Mouse (Mus musculus) intestine, embryonic 14.5 days (tissue): ENCODE measurements around the gene Polr1a. TPM values are rescaled to one million over a fixed set of nuclear protein-coding genes. Genes with fewer than 3 reads are reported as not detected.

Experiments
- ATAC-seq: fragments of 200-750 bp; cut with Nextera tagmentation; replicated peaks from 2 replicates; pipeline ENCODE4 v1.8.0; 2017; ENCODE audit warnings: low read depth, moderate number of reproducible peaks, moderate TSS enrichment, moderate library complexity; ENCODE audit not compliant: low FRiP score, low TSS enrichment
- DNase-seq: peaks from one replicate; pipeline ENCODE4 v3.0.0-alpha.2; 2018; ENCODE audit warnings: low spot score
- H3K27ac ChIP-seq: fragments of 300-500 bp; sonication (generic); 2 replicates; pipeline ENCODE4 v1.5.1; 2014; ENCODE audit warnings: low read depth, mild to moderate bottlenecking, control low read depth
- H3K27me3 ChIP-seq: fragments of 300-500 bp; sonication (generic); replicated peaks from 2 replicates; pipeline ENCODE4 v1.6.1; 2014; ENCODE audit warnings: low read length, control low read depth; ENCODE audit not compliant: control insufficient read depth, insufficient read depth
- H3K36me3 ChIP-seq: fragments of 300-500 bp; sonication (generic); 2 replicates; pipeline ENCODE4 v1.6.1; 2014; ENCODE audit warnings: low read length, control low read depth; ENCODE audit not compliant: control insufficient read depth, insufficient read depth
- H3K4me1 ChIP-seq: fragments of 300-500 bp; sonication (generic); replicated peaks from 2 replicates; pipeline ENCODE4 v1.6.1; 2014; ENCODE audit warnings: low read length, control low read depth, mixed read lengths; ENCODE audit not compliant: control insufficient read depth, insufficient read depth
- H3K4me2 ChIP-seq: fragments of 300-500 bp; sonication (generic); 2 replicates; pipeline ENCODE4 v1.6.1; 2014; ENCODE audit warnings: low read length
- H3K4me3 ChIP-seq: fragments of 300-500 bp; sonication (generic); 2 replicates; pipeline ENCODE4 v1.5.1; 2014; ENCODE audit warnings: low read depth, low read length, control low read depth, mixed read lengths
- H3K9ac ChIP-seq: fragments of 300-500 bp; sonication (generic); 2 replicates; pipeline ENCODE4 v1.6.1; 2014; ENCODE audit warnings: mild to moderate bottlenecking, low read length
- H3K9me3 ChIP-seq: fragments of 300-500 bp; sonication (generic); 2 replicates; pipeline ENCODE4 v1.6.1; 2016; ENCODE audit warnings: low read length, control low read depth; ENCODE audit not compliant: control insufficient read depth
- WGBS: fragments of 180-500 bp; shearing (Covaris S2); extraction: QIAGEN DNeasy Blood & Tissue Kit; methylation state at CpG from one replicate; pipeline ENCODE4 v1.1.7; 2014; 5-methylcytosine and 5-hydroxymethylcytosine counted together
- polyA plus RNA-seq: library from polyadenylated mRNA; unstranded; fragments of >200 nt; fragmentation: Nextera tagmentation; extraction: Ambion mirVana; gene quantifications from 2 replicates; pipeline ENCODE4 v1.2.1, GENCODE M21; 2014

Gene Polr1a
- polyA plus RNA-seq, 1 experiment from 2014 or later: 32.9 TPM

DNA sequence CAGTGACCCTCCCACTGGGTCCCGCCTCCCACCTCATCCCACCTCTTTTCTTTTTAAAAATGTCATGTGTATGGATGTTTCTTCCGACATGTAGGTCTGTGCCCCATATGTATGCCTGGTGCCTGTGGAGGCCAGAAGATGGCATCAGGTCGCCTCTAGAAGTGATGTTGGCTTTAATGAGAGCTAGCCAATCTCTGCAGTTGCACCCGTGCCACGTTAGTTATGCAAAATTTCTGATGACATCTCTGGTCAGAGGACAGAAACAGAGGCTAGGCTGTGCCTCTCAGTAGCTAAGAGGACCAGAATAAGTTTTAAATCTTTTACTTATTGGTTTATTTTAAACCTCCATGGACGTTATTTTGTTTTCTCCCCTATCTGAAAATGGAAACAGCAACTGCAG is 109.2 kb downstream of the Polr1a start:
- Histone ChIP-seq H3K4me2 (no peak overlapping the region), H3K9ac (no peak overlapping the region), H3K9me3 (no peaks in the 10 kb centered on the region), H3K4me1 (no peaks in the 10 kb centered on the region), H3K27ac (no peak overlapping the region), H3K27me3 (no peaks in the 10 kb centered on the region), H3K4me3 (no peak overlapping the region), H3K36me3 (no peaks in the 10 kb centered on the region)
- no peak for ATAC-seq
- whole genome bisulfite sequencing: 75% methylated on average over 6 of the region's 6 CpGs
- no peak for DNase-seq

DNA sequence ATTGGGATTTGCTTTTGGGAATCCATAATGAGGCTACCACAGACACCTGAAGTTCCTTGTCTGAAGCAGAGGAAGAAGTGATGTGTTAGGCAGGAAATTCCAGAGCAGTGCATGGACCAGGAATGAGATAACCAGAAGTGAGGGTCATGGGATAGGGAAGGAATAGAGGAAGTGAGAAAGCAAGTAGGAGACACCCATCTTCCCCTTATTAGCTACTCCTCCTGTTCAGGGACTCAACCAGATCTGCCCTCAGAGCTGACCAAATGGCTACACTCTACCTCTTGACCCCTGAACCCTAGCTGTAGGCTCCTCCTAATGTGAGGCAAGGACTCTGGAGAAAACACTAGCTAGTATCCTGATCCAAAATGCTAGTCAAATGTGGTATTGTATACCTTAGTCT is 116.6 kb downstream of the Polr1a start:
- no peak for DNase-seq
- ATAC-seq: no peak
- no peak overlapping the region for H3K9ac ChIP-seq
- no peaks in the 10 kb centered on the region for H3K9me3 ChIP-seq
- no peak overlapping the region for H3K4me3 ChIP-seq
- H3K4me2 ChIP-seq: no peak overlapping the region
- H3K27ac ChIP-seq: no peak overlapping the region
- H3K4me1 ChIP-seq: no peaks in the 10 kb centered on the region
- H3K36me3 ChIP-seq: no peaks in the 10 kb centered on the region
- no peaks in the 10 kb centered on the region for H3K27me3 ChIP-seq

DNA sequence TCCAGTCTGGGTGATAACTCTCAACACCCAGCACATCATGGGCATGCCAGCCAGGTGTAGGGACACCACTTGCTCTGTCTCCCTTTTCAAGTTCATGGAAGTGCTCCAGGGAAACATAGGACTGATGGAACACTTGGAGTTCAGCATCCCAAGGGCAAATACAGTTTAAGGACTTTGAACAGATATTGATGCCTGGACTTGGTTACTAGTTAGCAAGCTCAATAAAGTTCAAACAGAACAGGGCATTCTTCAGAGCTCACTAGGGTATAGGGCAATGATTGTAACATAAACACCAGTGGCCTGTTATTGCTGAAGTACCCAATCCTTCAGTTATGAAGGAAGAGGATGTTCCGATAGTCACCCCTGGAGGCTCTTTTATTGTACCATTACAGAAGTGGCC is 119.2 kb downstream of the Polr1a start:
- Histone ChIP-seq H3K27me3 (no peaks in the 10 kb centered on the region), H3K9me3 (no peaks in the 10 kb centered on the region), H3K27ac (no peak overlapping the region), H3K36me3 (no peaks in the 10 kb centered on the region), H3K4me2 (no peak overlapping the region), H3K4me1 (no peaks in the 10 kb centered on the region), H3K9ac (no peak overlapping the region), H3K4me3 (no peak overlapping the region)
- 71% methylated on average over 1 of the region's 1 CpGs for WGBS
- DNase-seq: no peak
- ATAC-seq: no peak

DNA sequence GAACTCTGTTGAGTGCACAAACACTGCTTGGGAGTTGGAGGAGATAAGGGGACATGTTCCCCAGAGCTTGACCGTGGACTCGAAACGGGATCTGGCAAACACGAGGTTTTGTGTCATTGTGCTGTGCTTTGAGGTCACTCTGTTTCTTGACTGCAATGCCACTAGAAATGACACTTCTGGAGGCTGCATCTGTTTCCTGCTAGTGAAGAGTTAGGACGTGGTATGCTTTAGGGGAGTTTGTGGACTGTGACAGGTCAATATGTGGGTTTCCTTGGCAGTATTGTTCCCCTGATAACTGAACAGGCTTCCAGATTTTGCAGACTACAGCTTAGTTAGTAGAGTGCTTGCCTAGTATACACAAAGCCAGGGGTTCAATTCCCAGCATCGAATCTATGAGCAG is 120.8 kb downstream of the Polr1a start:
- H3K4me1 ChIP-seq: no peaks in the 10 kb centered on the region
- H3K4me3 ChIP-seq: no peak overlapping the region
- no peak overlapping the region for H3K9ac ChIP-seq
- ATAC-seq: no peak
- H3K27ac ChIP-seq: no peak overlapping the region
- H3K4me2 ChIP-seq: no peak overlapping the region
- 78% methylated on average over 6 of the region's 6 CpGs for WGBS
- no peaks in the 10 kb centered on the region for H3K9me3 ChIP-seq
- no peaks in the 10 kb centered on the region for H3K27me3 ChIP-seq
- no peaks in the 10 kb centered on the region for H3K36me3 ChIP-seq
- DNase-seq: no peak

Other genes with a start within 250 kb of the Polr1a start
- 20.8 and 23.9 TPM in 2 replicates for gene Reep1, start 201.5 kb upstream of the Polr1a start, polyA plus RNA-seq
- gene Mrpl35, start 82.1 kb upstream of the Polr1a start, polyA plus RNA-seq: 68.4 and 79.1 TPM in 2 replicates
- 216 and 224 TPM in 2 replicates for gene Immt, start 77.7 kb upstream of the Polr1a start, polyA plus RNA-seq
- gene Ptcd3, start 303 bp upstream of the Polr1a start, polyA plus RNA-seq: 116 and 121 TPM in 2 replicates
- gene St3gal5, start 188.5 kb downstream of the Polr1a start, polyA plus RNA-seq: 20.8 and 21.5 TPM in 2 replicates